Mouse (Mus musculus): ENCODE measurements around the gene Aff4.

DNA sequence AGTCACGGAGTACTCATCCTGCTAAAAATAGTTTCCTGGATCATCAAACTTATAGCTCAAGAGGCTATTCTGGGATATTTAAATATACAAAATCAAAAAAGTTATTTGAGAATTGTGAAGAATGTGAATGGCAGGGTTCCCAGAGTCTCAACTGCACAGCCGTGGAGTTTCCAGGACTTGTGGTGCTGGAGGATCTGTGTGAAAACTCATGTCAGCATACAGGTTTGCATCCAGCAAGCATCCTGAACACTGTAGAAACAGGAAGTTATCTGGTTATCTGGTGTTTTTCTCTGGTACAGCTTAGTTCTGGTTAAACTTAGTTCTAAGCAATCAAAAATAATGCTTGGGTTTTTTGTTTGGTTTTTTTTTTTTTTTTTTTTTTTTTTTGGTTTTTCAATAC is 43.7 kb upstream of the Aff4 start:
- TF ChIP-seq CTCF (conservative IDR thresholded peaks at IDR 0.05; ENCODE audit: insufficient read depth, insufficient read length, low read depth, low read length) = no peak
- no peak for TF ChIP-seq POLR2A (IDR thresholded peaks at IDR 0.05; ENCODE audit: low read depth, low read length)

All from kidney, adult 2 months (tissue).